Mouse (Mus musculus): ENCODE measurements around the gene Tcte3.
"Not testable (repeated sequence)": the region's sequence is repeated elsewhere in the genome, so short reads cannot be mapped to it uniquely, and the experiment has no call there.

DNA sequence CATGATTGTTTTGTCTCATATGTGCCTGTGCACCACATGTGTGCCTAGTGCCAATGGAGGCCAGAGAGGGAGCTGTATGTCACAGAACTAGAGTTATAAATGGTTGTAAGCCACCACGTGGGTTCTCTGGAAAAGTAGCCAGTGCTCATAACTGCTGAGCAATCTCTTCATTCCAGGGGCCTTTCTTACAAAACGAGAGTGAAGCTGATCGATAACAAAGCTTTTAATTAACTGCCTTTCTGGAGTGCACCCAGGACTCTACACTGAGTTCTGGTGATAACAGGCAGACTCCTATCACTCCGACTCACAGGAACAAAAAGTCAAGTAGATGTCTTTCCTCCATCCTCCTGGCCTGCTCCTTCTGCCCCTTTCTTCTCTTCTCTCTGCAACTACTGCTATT is 9.9 kb downstream of the Tcte3 start:
- TF ChIP-seq GATA1, TAL1 (IDR thresholded peaks at IDR 0.05; ENCODE audit: low read length): not testable (repeated sequence)
